Mouse (Mus musculus): ENCODE results near the gene Mpzl3. TPM values are rescaled to one million over a fixed set of nuclear protein-coding genes. Genes with fewer than 3 reads are reported as not detected.

Mpzl3 gene
- polyA plus RNA-seq, 1 experiment from 2014 or later = 0.29 TPM

Other genes with a start within 250 kb of the Mpzl3 start
- 8.0 to 17.8 TPM (median 11.8 TPM) in 3 replicates for gene Kmt2a, start 173.9 kb upstream of the Mpzl3 start, polyA plus RNA-seq (2018)
- 222 to 622 TPM (median 524 TPM) in 3 replicates for gene Atp5l, start 134.4 kb upstream of the Mpzl3 start, polyA plus RNA-seq (2018)
- gene Ube4a, start 89.6 kb upstream of the Mpzl3 start, polyA plus RNA-seq (2018) = 25.0 to 37.7 TPM (median 29.2 TPM) in 3 replicates
- gene Cd3g, start 74.8 kb upstream of the Mpzl3 start, polyA plus RNA-seq (2018) = 0.14 TPM in 1 of 3 replicates, not detected in the others
- gene Cd3d, start 73.4 kb upstream of the Mpzl3 start, polyA plus RNA-seq (2018) = 0.20 TPM in 1 of 3 replicates, not detected in the others
- gene Cd3e, start 45.6 kb upstream of the Mpzl3 start, polyA plus RNA-seq (2018) = 0.25 TPM in 1 of 3 replicates, not detected in the others
- gene Mpzl2, start 15.4 kb upstream of the Mpzl3 start, polyA plus RNA-seq (2018) = not detected in 3 replicates
- gene Jaml, start 24.0 kb downstream of the Mpzl3 start, polyA plus RNA-seq (2018) = 0.38 to 11.1 TPM (median 3.0 TPM) in 3 replicates
- gene Scn2b, start 62.6 kb downstream of the Mpzl3 start, polyA plus RNA-seq (2018) = 0.06 to 0.18 TPM in 2 of 3 replicates, not detected in the other
- gene Scn4b, start 83.2 kb downstream of the Mpzl3 start, polyA plus RNA-seq (2018) = 0.06 TPM in 1 of 3 replicates, not detected in the others
- gene BC049352, start 126.8 kb downstream of the Mpzl3 start, polyA plus RNA-seq (2018) = 0.32 to 0.98 TPM (median 0.83 TPM) in 3 replicates
- 0.54 to 2.3 TPM (median 2.1 TPM) in 3 replicates for gene Tmprss4, start 148.9 kb downstream of the Mpzl3 start, polyA plus RNA-seq (2018)
- gene Il10ra, start 214.0 kb downstream of the Mpzl3 start, polyA plus RNA-seq (2018) = 35.9 to 150 TPM (median 72.1 TPM) in 3 replicates